Mouse (Mus musculus): Measurements from ENCODE around the gene Ripply1. TPM values are rescaled to one million over a fixed set of nuclear protein-coding genes. Genes with fewer than 3 reads are reported as not detected.

The Ripply1 gene
- total RNA-seq (2021), result not detected
- long read RNA-seq, experiment 1, result 0 reads
- long read RNA-seq, experiment 2, result 0 reads

DNA sequence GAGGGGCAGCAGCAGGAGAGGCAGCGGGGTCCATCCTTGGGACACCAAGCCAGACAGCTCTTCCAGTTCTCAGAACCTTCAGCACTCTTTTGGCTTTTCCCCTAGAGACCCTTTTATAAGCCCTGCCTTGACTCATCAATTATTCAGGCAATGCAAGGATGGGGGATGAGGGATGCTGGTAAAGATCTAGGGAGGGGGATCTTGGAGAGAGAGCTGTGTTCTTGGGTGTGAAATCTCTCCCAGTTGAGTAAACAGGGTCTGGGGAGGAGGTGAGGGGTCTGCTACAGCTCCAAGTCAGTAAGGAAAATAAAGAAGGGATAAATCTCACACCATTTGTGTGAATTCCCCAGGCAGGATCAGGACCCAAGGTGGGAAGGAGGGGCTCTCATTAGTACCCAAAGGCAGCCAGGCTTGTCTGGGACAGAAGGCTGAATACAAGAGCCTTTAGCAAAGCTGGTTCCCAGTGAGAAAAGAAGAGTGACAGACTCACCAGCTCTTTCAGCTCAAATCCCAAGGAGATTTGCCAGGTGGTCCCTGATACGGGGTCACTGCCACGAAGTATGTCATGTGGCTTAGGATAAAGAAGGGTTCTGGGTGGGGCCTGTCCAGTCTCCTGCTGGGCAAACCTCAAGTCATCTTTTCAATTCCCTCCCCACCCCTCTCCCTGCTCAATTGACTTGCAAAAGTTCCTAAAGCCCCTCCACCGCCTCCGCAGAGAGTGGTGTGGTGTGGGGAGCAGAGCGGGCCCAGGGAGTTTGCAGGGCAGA, at the start of gene Ripply1:
Gene Ripply1 (minus strand): TSS at position 76 of the 767 bp plus-strand sequence.
- intact Hi-C loops (cut with DNase I), result no loop called here
- no peak for DNase-seq (ENCODE audit: low spot score in 2 of 2)

DNA sequence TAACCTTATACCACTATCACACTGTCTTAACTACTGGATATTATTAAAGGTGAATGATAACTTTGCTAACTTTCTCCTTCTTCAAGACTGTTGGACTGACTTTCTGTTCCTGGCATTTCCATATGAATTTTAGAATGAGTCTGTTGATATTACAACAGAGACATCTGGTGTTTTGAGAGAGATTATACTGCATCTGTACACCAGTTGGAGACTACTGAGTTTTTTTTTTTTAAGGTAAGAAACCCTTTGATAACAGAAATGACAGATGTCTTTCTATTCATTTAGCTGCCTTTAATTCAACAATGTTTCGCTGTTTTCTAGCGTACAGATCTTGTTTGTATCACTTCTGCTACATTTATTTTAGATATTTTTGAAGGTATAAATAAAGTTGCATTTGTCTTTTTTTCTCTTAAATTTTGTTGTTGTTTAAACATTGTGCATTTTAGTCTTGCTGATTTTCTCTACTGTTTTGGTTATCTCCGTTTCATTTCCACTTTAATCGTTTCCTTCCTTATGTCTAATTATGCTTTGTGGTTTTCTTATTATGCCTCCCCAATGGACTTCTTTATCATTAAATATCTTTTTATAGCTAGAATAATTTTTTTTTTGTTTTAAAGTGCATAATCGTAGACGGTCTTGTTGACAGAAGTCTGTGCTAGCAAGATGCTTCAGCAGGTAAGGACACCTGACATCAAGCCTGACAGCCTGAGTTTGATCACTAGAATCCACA, 46.4 kb upstream of the Ripply1 start:
- intact Hi-C loops (cut with DNase I), result no loop called here
- DNase-seq (ENCODE audit: low spot score in 2 of 2), result no peak

DNA sequence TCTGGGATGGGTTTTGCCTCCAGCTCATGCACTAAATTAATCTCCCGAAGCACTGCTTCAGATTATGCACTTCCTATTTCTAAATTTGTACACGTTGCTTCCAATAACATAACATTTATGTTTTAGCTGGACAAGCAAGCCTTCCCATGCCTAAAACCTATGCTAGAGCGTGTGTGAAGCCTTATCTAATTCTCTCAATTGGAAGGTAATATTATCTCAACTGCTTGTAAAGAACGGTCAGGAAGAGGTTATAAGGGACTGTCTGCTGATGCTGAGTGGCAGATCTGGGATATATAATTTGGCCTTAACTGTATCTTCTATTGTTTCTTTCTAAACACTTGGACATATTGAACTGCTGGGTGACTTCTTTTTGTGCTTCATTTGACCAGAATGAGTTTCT, 44.8 kb upstream of the Ripply1 start:
- DNase-seq (ENCODE audit: low spot score in 2 of 2), result no peak
- intact Hi-C loops (cut with DNase I), result no loop called here

DNA sequence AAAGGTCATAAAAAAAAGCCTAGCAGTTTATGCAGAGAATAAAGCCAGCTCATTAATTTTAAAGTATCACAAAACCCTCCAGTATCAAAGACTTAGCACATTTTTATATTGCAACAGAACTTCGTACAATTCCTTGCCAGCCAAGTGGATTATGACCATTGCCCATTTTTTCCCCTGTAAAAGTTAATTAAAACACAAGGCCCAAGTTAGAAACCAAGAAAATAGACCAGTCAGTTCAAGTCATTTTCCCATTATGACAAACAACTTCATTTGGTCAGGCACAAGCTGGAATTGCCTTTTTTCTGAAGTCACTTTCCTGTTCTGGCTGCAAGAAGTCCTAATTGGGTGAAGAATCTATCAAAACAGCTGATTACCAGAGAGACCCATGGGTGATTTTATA, 43.2 kb upstream of the Ripply1 start:
- intact Hi-C loops (cut with DNase I), result no loop called here
- no peak for DNase-seq (ENCODE audit: low spot score in 2 of 2)

DNA sequence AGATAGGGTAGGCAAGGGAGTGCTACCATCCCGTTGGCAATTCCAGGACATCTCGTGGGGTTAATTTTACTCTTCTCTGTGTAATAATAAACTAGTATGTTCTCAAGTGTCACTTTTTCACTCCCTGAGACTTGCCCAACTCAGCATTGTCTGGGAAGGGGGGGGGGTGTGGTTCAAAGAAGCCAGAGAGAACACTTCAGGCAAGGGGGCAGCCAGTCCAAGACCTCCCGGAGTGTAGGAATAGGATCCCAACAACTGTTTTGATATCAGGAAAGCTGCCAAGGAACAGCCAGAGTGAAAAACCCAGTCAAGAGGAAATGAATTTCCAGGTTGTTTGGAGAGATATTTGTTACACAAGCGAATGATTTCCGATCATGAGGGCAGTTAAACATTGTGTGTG, 33.0 kb upstream of the Ripply1 start:
- intact Hi-C loops (cut with DNase I), result no loop called here

DNA sequence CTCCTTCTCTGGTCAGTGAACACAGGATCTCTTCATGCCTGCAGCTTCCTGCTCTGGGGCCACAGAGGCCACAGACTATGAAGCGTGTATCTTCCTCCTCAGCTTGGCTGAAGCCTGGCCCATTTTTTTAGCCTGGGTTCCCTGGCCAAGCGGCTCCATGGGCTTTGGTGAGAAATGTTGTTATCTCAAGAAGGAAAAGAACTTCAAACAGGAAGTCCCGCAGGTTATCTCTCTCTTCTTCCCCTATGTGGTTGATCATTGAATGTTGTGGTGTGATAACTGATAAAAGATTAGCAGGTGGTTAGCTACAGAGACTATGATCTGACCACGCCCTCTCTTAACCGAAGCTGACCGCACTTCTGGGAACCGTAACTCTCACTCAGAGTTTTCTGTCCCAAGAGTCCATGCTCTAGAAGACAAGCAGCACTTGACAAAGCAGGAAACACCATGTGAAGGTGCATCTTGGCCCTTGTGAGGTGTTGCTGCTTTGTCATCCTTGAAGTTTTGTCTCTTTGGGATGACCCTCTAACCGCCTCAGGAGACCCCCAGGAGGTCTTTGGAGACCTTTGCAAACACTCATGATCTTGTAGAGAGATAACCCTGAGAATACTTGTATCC, 32.0 kb upstream of the Ripply1 start:
- DNase-seq (ENCODE audit: low spot score in 2 of 2), result no peak
- intact Hi-C loops (cut with DNase I), result no loop called here

More for the DNA sequence above, 33.0 kb upstream of the Ripply1 start:
- DNase-seq (ENCODE audit: low spot score in 2 of 2), result no peak

DNA sequence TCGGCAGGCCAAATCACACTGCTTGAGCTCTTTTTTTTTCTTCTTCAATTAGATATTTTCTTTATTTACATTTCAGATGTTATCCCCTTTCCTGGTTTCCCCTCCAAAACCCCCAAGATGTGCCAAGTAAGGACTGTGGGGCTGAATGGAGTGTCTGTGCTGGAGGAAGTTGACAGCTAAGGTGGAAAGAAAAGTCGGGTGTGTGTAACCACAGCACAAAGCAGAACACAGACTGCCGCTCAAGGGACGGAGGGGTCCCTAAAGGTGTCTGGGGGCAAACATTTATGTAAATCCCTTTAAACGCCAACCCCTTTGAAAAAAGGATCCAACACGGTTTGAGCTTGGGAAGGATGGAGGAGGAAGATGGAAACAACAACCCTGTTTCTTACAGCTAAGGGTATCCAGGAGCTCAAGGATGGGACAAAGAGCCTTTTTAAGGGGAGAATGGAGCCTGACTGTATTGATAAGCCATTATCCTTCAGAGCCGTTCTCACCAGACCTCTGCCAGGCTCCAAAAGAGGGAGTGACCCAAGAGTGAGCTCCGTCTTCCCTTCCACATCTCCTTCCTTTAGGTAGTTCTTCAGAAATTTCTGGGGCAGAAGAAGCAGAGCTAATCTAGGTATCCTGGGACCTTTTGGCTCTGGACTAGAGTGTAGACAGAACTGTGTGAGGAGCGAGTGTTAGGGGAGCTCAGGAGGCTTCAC, 31.3 kb upstream of the Ripply1 start:
- intact Hi-C loops (cut with DNase I), result no loop called here
- no peak for DNase-seq (ENCODE audit: low spot score in 2 of 2)

DNA sequence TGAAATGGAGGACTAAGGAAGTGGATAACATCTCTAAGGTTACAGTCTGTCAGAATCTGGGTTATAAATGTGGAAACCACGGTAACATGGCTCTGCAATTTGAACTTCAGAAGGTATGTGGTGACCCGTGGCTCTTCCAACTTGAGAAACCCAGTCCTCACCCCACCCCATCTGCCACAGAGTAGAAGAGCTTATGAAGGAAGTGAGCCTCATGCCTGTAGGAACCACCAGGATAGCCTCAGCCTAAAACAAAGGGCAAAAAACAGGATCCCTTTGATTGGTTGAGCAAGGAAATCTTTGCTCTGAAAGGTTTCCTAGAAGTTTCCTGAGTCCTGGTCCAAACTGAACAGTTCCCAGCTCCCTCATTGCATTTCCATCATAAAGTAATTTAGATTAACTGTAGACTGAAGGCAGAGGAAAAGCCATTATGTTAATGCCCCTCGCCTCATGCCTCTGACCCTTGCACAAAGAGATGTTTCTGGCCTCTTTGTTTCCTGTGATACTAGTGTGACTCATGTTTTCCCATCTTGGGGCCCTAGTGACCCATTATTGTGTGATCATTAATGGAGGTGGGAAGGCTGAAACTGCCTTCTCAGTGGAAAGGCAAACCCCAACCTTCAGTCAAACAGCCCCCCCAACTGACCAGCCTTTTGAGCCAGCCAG, 30.6 kb upstream of the Ripply1 start:
- DNase-seq (ENCODE audit: low spot score in 2 of 2), result no peak
- intact Hi-C loops (cut with DNase I), result no loop called here

DNA sequence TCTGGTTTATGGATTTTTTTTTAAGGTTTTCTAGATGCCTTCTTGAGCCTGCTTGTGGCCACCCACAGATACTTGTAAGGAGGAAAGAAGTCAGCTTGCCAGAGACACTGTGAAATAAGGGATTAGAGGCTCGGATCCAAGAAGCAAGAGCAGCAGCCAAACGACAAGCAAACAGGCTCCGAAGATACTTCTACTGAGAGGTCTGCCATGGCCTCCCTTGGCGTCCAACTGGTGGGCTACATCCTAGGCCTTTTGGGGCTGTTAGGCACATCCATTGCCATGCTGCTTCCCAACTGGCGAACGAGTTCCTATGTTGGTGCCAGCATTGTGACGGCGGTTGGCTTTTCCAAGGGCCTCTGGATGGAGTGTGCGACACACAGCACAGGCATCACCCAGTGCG, 26.3 kb upstream of the Ripply1 start:
- intact Hi-C loops (cut with DNase I), result no loop called here
- no peak for DNase-seq (ENCODE audit: low spot score in 2 of 2)

DNA sequence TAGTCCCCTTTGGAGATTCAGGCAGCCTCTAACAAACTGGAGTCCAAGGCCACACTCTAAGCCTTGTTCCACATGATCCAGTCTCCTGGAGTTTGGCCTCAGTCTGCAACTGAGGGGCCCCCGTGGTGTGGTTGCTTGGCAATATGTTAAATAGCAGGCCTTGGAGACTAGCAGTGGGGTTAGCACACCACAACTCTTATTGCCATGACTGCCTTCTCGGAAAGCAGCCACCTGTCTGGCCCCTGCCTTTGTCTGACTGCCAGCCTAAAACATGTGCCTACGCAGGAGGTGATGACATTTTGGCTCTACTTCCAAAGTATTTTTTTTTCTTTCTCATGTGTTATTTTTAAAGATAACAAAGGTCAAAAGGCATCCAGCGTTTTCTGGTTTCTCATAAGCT, 25.9 kb upstream of the Ripply1 start:
- DNase-seq (ENCODE audit: low spot score in 2 of 2), result peak in 1 of 2 experiments; percentile 6

DNA sequence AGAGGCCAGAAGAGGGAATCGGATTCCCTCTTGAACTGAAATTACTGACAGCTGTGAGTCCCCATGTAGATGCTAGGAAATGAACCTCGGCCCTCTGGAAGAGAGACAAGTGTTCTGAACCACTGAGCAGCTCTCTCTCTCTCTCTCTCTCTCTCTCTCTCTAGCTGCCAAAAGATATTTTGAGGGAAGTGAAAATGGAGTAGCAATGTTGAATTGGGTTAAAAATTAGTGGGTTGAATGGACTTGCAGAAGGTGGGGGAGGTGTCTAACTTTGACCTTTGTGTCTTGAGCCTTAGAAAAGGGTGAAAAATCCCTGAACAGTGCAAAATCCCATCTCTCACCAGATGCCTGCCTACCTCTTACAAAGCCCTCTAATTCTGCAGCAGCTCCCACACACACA, 25.2 kb upstream of the Ripply1 start:
- intact Hi-C loops (cut with DNase I), result no loop called here
- DNase-seq (ENCODE audit: low spot score in 2 of 2), result no peak

More for the DNA sequence above, 25.9 kb upstream of the Ripply1 start:
- intact Hi-C loops (cut with DNase I), result no loop called here

DNA sequence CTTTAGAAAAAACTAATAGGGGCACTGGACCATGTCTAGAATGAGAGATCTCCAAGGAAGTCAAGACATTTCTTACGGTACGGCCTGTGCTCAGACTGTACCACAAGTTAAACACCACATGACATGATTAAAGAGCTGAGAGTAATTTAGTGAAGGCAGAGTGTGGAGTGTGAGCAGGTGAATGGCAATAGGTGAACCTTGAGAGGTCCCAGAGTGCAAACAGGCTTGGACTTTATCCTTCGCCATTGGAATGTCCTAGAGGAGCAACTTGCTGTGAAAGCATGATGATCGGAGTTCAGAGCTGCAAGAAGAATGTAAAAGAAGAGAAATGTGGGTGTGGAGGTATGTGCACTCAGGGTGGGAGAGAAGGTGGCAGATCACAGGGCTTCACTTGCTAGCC, 23.8 kb upstream of the Ripply1 start:
- DNase-seq (ENCODE audit: low spot score in 2 of 2), result no peak
- intact Hi-C loops (cut with DNase I), result no loop called here

DNA sequence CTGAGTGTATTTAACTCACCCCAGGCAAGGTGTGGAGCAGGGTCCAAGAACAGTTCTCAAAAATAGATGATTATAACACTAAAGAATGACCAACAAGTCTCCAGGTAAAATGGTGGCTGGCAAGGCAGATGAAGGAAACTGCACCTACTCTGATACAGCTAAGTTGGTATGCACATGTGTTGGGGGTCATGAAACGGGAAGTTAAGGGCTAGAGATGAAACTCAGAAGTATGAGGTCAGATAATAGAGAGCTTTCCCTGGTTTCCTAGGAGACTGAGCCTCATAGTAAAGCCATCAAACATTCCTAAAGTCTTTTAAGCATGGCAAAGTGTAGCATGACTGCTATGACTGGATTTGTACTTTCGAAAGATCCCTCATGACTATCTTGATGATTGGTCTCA, 20.9 kb upstream of the Ripply1 start:
- DNase-seq (ENCODE audit: low spot score in 2 of 2), result no peak
- intact Hi-C loops (cut with DNase I), result no loop called here

DNA sequence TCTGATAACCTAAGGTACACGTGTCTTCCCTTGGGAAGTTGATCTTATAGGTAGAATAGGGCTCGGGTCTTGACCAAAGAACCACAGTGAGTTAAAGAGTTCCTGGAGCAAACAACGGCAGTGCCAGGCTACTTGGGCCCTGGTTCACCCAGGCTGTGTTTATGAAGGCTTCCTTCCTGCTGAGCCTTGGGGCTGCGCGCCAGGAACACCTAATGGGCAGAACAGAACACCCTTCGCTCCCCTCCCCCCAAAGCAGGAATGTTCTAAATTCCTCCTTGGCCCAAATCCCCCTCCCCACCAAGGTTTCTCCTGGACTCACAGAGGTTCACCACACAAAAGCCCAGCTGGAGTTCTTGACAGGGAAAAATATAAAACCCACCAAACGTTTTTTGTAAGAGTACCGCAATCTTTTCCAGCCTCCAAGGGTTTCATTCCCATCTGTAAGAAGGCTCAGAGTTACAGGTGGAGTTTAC, 18.3 kb upstream of the Ripply1 start, which contains the start of gene Cldn2:
Gene Cldn2 (plus strand): TSS at position 423 of the 473 bp plus-strand sequence.
- intact Hi-C loops (cut with DNase I), result no loop called here
- no peak for DNase-seq (ENCODE audit: low spot score in 2 of 2)

DNA sequence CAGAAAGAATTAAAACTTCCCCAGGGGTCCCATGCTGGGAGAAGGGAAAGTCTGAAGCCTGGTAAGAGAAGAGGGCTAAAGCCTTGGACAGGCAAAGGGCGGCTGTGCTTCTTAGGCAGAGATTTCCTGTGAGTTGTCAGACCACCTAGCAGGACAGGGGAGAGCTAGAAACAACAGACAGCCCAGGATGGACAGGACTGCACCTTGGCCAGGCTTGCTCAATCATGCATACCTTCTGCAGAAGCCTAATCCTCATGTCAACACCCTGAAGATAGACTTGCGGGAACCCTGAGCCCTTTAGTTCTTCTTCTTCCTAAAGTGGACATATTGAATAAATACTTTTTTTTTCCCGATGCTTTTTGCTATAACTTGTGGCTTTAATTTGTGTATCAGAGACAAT, 17.8 kb upstream of the Ripply1 start:
- DNase-seq (ENCODE audit: low spot score in 2 of 2), result no peak
- intact Hi-C loops (cut with DNase I), result no loop called here

DNA sequence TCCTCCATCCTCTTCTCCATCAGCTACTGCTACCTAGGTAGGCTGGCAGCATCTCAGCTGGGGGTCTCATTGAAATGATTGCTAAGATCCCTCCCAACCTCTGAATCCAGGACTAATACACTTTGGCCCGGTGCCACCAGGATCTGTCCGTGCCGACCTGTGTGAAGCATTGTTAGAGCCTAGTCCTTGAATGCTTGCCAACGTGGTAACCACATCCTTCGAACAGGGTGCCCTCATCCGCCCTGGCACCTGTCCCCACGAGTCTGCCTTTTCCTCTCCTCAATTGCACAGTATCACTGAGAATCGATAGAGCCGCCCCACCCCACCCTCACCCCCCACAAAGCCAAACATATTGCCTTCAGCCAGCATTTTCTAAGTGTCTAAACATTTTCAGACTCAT, 15.7 kb upstream of the Ripply1 start:
- intact Hi-C loops (cut with DNase I), result no loop called here

DNA sequence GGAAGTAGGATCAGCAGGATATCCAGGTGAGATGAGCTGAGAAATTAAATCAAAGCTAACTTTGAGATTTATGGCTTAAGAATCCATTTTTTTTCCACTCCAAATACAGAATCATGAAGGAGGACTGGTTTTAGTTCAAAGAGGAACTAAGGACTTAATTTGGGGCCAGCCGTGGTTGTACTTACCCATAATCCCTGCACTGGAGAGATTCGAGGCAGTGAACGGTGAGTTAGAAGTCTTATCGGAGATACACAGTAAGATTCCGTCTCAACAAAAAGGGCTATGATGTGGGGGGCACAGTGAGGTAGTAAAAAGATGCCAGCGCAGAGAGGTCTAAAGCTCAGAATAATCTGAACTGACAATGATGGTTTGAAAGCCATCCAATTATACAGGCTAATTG, 13.9 kb upstream of the Ripply1 start:
- intact Hi-C loops (cut with DNase I), result no loop called here
- no peak for DNase-seq (ENCODE audit: low spot score in 2 of 2)

More for the DNA sequence above, 15.7 kb upstream of the Ripply1 start:
- no peak for DNase-seq (ENCODE audit: low spot score in 2 of 2)

DNA sequence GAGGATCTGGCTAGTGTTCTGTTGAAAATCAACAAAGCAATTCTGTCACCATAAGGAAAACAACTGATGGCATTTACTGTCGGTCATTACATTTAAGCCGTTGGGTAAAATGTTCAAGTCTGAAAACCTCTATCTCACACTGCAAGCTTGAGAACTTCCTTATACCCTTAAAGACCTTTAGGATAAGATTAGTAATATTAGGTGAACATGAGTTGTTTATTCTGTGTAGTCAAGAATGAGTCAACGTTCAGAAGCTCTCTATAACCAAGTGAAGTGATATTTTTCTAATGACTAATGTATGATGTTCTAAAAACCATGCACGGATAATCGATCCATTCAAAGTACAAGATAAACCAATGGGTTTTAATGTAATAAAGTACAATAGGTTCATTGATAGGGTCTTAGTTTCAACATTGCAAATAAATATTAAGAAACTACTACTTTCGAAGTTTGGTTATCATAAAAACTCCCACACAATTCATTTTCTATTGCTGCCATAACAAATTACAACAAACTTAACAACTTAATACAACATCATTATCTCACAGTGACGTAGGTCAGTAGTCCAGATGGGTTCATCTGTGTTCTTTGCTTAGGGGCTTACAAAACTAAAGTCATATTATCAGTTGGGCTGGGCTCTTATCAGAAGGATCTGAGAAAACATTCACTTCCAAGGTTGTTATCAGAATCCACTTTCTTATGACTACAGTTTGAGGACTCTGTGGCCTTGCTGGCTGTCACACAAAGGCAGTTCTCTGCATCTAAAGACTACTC, 12.1 kb upstream of the Ripply1 start:
- intact Hi-C loops (cut with DNase I), result no loop called here
- DNase-seq (ENCODE audit: low spot score in 2 of 2), result no peak
